Mouse (Mus musculus) Muller cell, postnatal 12 days (primary cell): ENCODE data around the gene Serpinf1.

Experiments used
- DNase-seq: peaks from one replicate; pipeline ENCODE4 v3.0.0-alpha.2; 2015; ENCODE audit errors: inconsistent ontology term

Serpinf1 gene

GRCm38 (mm10) chr11:75422013-75422792 is at the start of gene Serpinf1:
Gene Serpinf1 (minus strand): TSS chr11:75422701.
- no peak for DNase-seq

GRCm38 (mm10) chr11:75470675-75471074 is 48.2 kb upstream of the Serpinf1 start:
- DNase-seq = peak; percentile 47

- no peak for DNase-seq
These were observed 46.8 kb upstream of the Serpinf1 start for GRCm38 (mm10) chr11:75469261-75469660.

GRCm38 (mm10) chr11:75468410-75468809 is 45.9 kb upstream of the Serpinf1 start:
- DNase-seq = no peak

- peak; percentile 79 for DNase-seq
These were observed 45.2 kb upstream of the Serpinf1 start for GRCm38 (mm10) chr11:75467512-75468215.

GRCm38 (mm10) chr11:75466731-75467505 is 44.4 kb upstream of the Serpinf1 start:
- peak; percentile 74 for DNase-seq

GRCm38 (mm10) chr11:75465051-75465450 is 42.5 kb upstream of the Serpinf1 start:
- no peak for DNase-seq

GRCm38 (mm10) chr11:75464417-75464816 is 41.9 kb upstream of the Serpinf1 start:
- no peak for DNase-seq

GRCm38 (mm10) chr11:75463624-75464023 is 41.1 kb upstream of the Serpinf1 start:
- no peak for DNase-seq

GRCm38 (mm10) chr11:75462865-75463336 is 40.4 kb upstream of the Serpinf1 start:
- peak; percentile 100 for DNase-seq

GRCm38 (mm10) chr11:75462253-75462783 is 39.8 kb upstream of the Serpinf1 start:
- DNase-seq = peak; percentile 98

- DNase-seq = no peak
These were observed 39.3 kb upstream of the Serpinf1 start for GRCm38 (mm10) chr11:75461743-75462252.

- peak; percentile 100 for DNase-seq
These were observed 38.6 kb upstream of the Serpinf1 start, which contains the start of gene Tlcd2 for GRCm38 (mm10) chr11:75460844-75461742. Gene Tlcd2 (plus strand): TSS chr11:75461715.

GRCm38 (mm10) chr11:75460103-75460843 is 37.8 kb upstream of the Serpinf1 start:
- peak; percentile 93 for DNase-seq

GRCm38 (mm10) chr11:75459751-75460102 is 37.2 kb upstream of the Serpinf1 start:
- no peak for DNase-seq

- DNase-seq = peak; percentile 16
These were observed 36.7 kb upstream of the Serpinf1 start for GRCm38 (mm10) chr11:75459141-75459711.

- DNase-seq = peak; percentile 73
These were observed 36.1 kb upstream of the Serpinf1 start for GRCm38 (mm10) chr11:75458628-75459041.

- DNase-seq = peak; percentile 29
These were observed 35.7 kb upstream of the Serpinf1 start for GRCm38 (mm10) chr11:75458169-75458568.

- DNase-seq = no peak
These were observed 34.0 kb upstream of the Serpinf1 start for GRCm38 (mm10) chr11:75456440-75456871.
